ENCODE assay signal across 26 mouse cellular contexts in the genomic region with DNA sequence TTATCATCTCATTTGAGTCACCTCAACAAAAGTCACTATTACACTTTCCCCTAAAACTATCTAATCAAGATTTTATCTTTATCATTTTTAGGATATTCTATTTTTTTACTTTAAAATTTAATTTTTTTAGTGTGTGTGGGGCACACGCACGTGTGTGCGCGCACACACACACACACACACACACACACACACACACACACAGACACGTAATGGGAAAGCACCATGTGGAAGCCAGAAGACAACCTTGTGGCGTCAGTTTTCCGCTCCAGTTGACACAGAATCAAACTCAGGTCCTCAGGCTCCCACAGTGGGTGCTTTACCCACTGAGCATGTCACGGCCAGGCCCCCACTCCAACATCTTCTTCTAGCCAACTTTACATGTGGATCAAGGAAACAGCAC. TPM values are rescaled to one million over a fixed set of nuclear protein-coding genes. Genes with fewer than 3 reads are reported as not detected.
DNase-seq lines count a peak whose midpoint lies in the region; ATAC-seq lines count a peak whose summit lies in the region.
"Had no signal": no experiment of that assay in that cellular context is flagged by ENCODE, and none has a peak within 500 bp of the region (broad histone marks: within the 10 kb centered on the region; RNA-seq: fewer than 3 reads in every experiment).

No protein-coding gene starts in this region.

- H3K9ac ChIP-seq in liver, embryonic 15.5 days: peak overlapping the region; percentile 31
- H3K9ac ChIP-seq: embryonic facial prominence, embryonic 15.5 days; hindbrain, embryonic 14.5 days; limb, embryonic 13.5 days; lung, embryonic 14.5 days; midbrain, embryonic 15.5 days; neural tube, embryonic 13.5 days had no signal

- intact Hi-C loops in heart, postnatal 36 days (cut with DNase I): no loop called here
- intact Hi-C loops in left cerebral cortex, postnatal 4 days (cut with DNase I): no loop called here

- no peak for DNase-seq in heart, embryonic 10.5 days (ENCODE audit: low spot score)
- DNase-seq in heart, postnatal 36 days: no peak
- no peak for DNase-seq in left cerebral cortex, postnatal 4 days
- DNase-seq in testis, postnatal 14 days (ENCODE audit: low spot score): no peak
- DNase-seq: cerebellum, adult 11 months; cerebellum, adult 9-11 months; gastrocnemius, postnatal 36 days; heart, adult 2 months; heart, postnatal 14 days; kidney, adult 9 months; kidney, postnatal 36 days; layer of hippocampus, postnatal 36 days; lung, embryonic 14.5 days; lung, postnatal 36 days; thymus, postnatal 36 days had no signal

- H3K27ac ChIP-seq in heart, embryonic 10.5 days: peak overlapping the region; percentile 85; the same call in 1 of the 2 replicates
- H3K27ac ChIP-seq in liver, embryonic 15.5 days (replicated peaks): peak overlapping the region; percentile 91
- H3K27ac ChIP-seq: embryonic facial prominence, embryonic 15.5 days; heart, adult 2 months; hindbrain, embryonic 14.5 days; limb, embryonic 13.5 days; midbrain, embryonic 15.5 days; neural tube, embryonic 13.5 days had no signal

- H3K9me3 ChIP-seq in heart, embryonic 10.5 days: no peaks in the 10 kb centered on the region
- no peaks in the 10 kb centered on the region for H3K9me3 ChIP-seq in megakaryocyte, embryonic 14.5 days
- no peaks in the 10 kb centered on the region for H3K9me3 ChIP-seq in liver, embryonic 15.5 days (replicated peaks)
- H3K9me3 ChIP-seq: embryonic facial prominence, embryonic 15.5 days; limb, embryonic 13.5 days; midbrain, embryonic 15.5 days; neural tube, embryonic 13.5 days had no signal

- no peaks in the 10 kb centered on the region for H3K36me3 ChIP-seq in heart, embryonic 10.5 days
- H3K36me3 ChIP-seq in megakaryocyte, embryonic 14.5 days (replicated peaks; ENCODE audit: low read length): no peaks in the 10 kb centered on the region
- no peaks in the 10 kb centered on the region for H3K36me3 ChIP-seq in liver, embryonic 15.5 days (replicated peaks)
- H3K36me3 ChIP-seq: embryonic facial prominence, embryonic 15.5 days; limb, embryonic 13.5 days; midbrain, embryonic 15.5 days; neural tube, embryonic 13.5 days had no signal

- peaks cover 37% of the 10 kb centered on the region for H3K4me1 ChIP-seq in heart, embryonic 10.5 days
- H3K4me1 ChIP-seq in megakaryocyte, embryonic 14.5 days: peaks cover 77% of the 10 kb centered on the region
- H3K4me1 ChIP-seq in liver, embryonic 15.5 days (replicated peaks): peaks cover 63% of the 10 kb centered on the region

- WGBS in heart, embryonic 10.5 days: 87% methylated on average over 8 of the region's 8 CpGs
- 78% methylated on average over 8 of the region's 8 CpGs for WGBS in liver, embryonic 15.5 days (ENCODE audit: insufficient replicate concordance)

- no peaks in the 10 kb centered on the region for H3K27me3 ChIP-seq in heart, embryonic 10.5 days (ENCODE audit: insufficient read depth, poor library complexity, severe bottlenecking)
- H3K27me3 ChIP-seq in megakaryocyte, embryonic 14.5 days (replicated peaks): peaks cover 5% of the 10 kb centered on the region
- no peaks in the 10 kb centered on the region; the same call in 1 of the 2 replicates for H3K27me3 ChIP-seq in liver, embryonic 15.5 days
- H3K27me3 ChIP-seq: embryonic facial prominence, embryonic 15.5 days; limb, embryonic 13.5 days; midbrain, embryonic 15.5 days; neural tube, embryonic 13.5 days; Patski had no signal

- ATAC-seq in megakaryocyte, adult 5-6 weeks (ENCODE audit: poor library complexity, severe bottlenecking): no peak
- no peak for ATAC-seq in liver, embryonic 15.5 days (ENCODE audit: insufficient read depth)
- ATAC-seq: CD4-positive, CD25-positive, alpha-beta regulatory T cell, adult 4 months; inflammation-experienced regulatory T-cells, adult 6 months; midbrain, embryonic 15.5 days; Patski had no signal

- H3K4me3 ChIP-seq in heart, embryonic 10.5 days: no peak overlapping the region
- H3K4me3 ChIP-seq in megakaryocyte, embryonic 14.5 days (replicated peaks): peak overlapping the region; percentile 23
- H3K4me3 ChIP-seq in liver, embryonic 15.5 days (replicated peaks): 0 out of 2 replicates have a peak overlapping the region, but pooled peaks have one; percentile 6
- H3K4me3 ChIP-seq: embryonic facial prominence, embryonic 15.5 days; heart, adult 2 months; limb, embryonic 13.5 days; midbrain, embryonic 15.5 days; neural tube, embryonic 13.5 days had no signal

- H3K4me2 ChIP-seq in liver, embryonic 15.5 days: peak overlapping the region; percentile 86
- H3K4me2 ChIP-seq: embryonic facial prominence, embryonic 15.5 days; hindbrain, embryonic 14.5 days; limb, embryonic 13.5 days; lung, embryonic 14.5 days; midbrain, embryonic 15.5 days; neural tube, embryonic 13.5 days had no signal

RNA-seq across cellular contexts. Expression of a gene that starts 4.1 kb away (rescaled TPM):
- 4.7 and 5.4 TPM in 2 replicates for polyA plus RNA-seq in heart, embryonic 10.5 days (2016; fragmentation: Nextera tagmentation; extraction: Ambion mirVana)
- total RNA-seq in heart, postnatal 36 days (2021): 10 to 100 TPM; 29.7 to 37.5 TPM
- 18.2 and 77.1 TPM in 2 replicates for polyA plus RNA-seq in megakaryocyte, embryonic 14.5 days (2012; ENCODE audit: insufficient read depth, low replicate concordance)
- total RNA-seq in megakaryocyte, adult 5-6 weeks (2015): 41.5 and 45.2 TPM in 2 replicates
- total RNA-seq in megakaryocyte, adult 5-6 weeks (2017): 26.3 and 28.5 TPM in 2 replicates
- 11.4 TPM in 2 replicates for polyA plus RNA-seq in liver, embryonic 15.5 days (2015; fragmentation: Nextera tagmentation; extraction: Ambion mirVana)
- 100 to 1,000 TPM; 112 to 114 TPM for total RNA-seq in left cerebral cortex, postnatal 4 days (2021)
